Mouse (Mus musculus) stomach, embryonic 15.5 days (tissue): Measurements from ENCODE around the gene Kcnk7. TPM values are rescaled to one million over a fixed set of nuclear protein-coding genes. Genes with fewer than 3 reads are reported as not detected.
A peak's percentile ranks its signal among the peaks of the same experiment; 100 is the strongest.

Source experiments
- ATAC-seq: fragments of 200-750 bp; cut with Nextera tagmentation; 2 replicates; pipeline ENCODE4 v1.8.0; 2017; ENCODE audit warnings: low read depth, moderate number of reproducible peaks, moderate TSS enrichment; ENCODE audit not compliant: insufficient read depth, low FRiP score
- H3K27ac ChIP-seq: fragments of 300-500 bp; sonication (generic); 2 replicates; pipeline ENCODE4 v1.5.1; 2015; ENCODE audit warnings: mild to moderate bottlenecking, inconsistent platforms
- H3K27me3 ChIP-seq: fragments of 300-500 bp; sonication (generic); replicated peaks from 2 replicates; pipeline ENCODE4 v1.6.1; 2015; ENCODE audit warnings: inconsistent platforms
- H3K36me3 ChIP-seq: fragments of 300-500 bp; sonication (generic); 2 replicates; pipeline ENCODE4 v1.6.1; 2015; ENCODE audit warnings: inconsistent platforms
- H3K4me1 ChIP-seq: fragments of 300-500 bp; sonication (generic); 2 replicates; pipeline ENCODE4 v1.6.1; 2015; ENCODE audit warnings: inconsistent platforms
- H3K4me2 ChIP-seq: fragments of 300-500 bp; sonication (generic); 2 replicates; pipeline ENCODE4 v1.6.1; 2015; ENCODE audit warnings: mild to moderate bottlenecking, inconsistent platforms
- H3K4me3 ChIP-seq: fragments of 300-500 bp; sonication (generic); replicated peaks from 2 replicates; pipeline ENCODE4 v1.5.1; 2015; ENCODE audit warnings: inconsistent platforms
- H3K9ac ChIP-seq: fragments of 300-500 bp; sonication (generic); 2 replicates; pipeline ENCODE4 v1.6.1; 2015; ENCODE audit warnings: inconsistent platforms
- H3K9me3 ChIP-seq: fragments of 300-500 bp; sonication (generic); 2 replicates; pipeline ENCODE4 v1.6.1; 2016; ENCODE audit warnings: inconsistent platforms
- WGBS: fragments of 180-500 bp; shearing (Covaris S2); methylation state at CpG from one replicate; pipeline ENCODE4 v1.1.7; 2015; 5-methylcytosine and 5-hydroxymethylcytosine counted together
- microRNA-seq: library from miRNA; unstranded; fragments of <30 nt; microRNA quantifications from one replicate; pipeline ENCODE4, GENCODE M21; 2016
- polyA plus RNA-seq: library from polyadenylated mRNA; unstranded; fragments of >200 nt; fragmentation: Nextera tagmentation; extraction: Ambion mirVana; gene quantifications from 2 replicates; pipeline ENCODE4 v1.2.1, GENCODE M21; 2015

Kcnk7 gene
- polyA plus RNA-seq, 1 experiment from 2014 or later, result 1.3 TPM

DNA sequence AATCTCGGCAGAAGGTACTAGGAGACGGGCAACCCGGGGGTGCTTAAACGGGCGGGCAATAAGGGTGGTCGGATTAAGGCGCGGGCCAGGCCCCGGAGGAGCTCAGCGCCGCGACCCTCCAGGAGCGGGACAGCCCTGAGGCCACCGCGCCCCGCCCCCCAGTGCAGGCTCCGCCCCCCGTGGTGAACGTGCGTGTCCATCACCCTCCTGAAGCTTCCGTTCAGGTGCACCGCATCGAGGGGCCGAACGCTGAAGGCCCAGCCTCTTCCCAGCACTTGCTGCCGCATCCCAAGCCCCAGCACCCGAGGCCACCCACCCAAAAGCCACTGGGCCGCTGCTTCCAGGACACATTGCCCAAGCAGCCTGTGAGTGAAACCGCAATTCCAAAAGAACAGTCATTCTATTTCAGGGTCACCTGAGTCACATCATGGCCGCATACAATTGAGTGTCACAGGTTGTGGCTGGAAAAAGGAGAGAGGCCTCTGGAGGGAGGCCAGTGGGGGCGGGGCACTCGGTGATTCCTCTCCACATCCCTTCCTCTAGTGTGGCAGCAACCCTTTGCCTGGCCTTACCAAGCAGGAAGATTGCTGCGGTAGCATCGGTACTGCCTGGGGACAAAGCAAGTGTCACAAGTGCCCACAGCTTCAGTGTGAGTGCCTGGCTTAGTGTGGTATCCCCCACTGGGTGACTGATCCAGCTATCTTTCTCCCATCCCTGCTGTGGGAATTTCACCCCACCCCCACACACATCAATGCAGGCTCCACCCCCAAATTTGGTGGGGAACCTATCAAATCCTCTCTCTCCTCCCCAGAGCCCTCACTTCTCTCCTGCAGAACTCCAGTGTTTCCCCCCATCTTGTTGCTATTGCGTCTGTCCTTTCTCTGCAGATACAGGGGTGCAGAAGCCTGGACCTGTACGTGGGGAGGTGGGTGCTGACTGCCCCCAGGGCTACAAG, 41.9 kb downstream of the Kcnk7 start:
- WGBS, result 15% methylated on average over 33 of the region's 36 CpGs
- peak overlapping the region; percentile 10; the same call in 1 of the 2 replicates for H3K9ac ChIP-seq
- peaks cover 25% of the 10 kb centered on the region for H3K27me3 ChIP-seq
- H3K4me1 ChIP-seq, result peaks cover 34% of the 10 kb centered on the region
- H3K36me3 ChIP-seq, result no peaks in the 10 kb centered on the region
- no peaks in the 10 kb centered on the region for H3K9me3 ChIP-seq
- no peak overlapping the region for H3K27ac ChIP-seq
- ATAC-seq, result no peak
- peak overlapping the region; percentile 53 for H3K4me2 ChIP-seq
- peak overlapping the region; percentile 19 for H3K4me3 ChIP-seq

DNA sequence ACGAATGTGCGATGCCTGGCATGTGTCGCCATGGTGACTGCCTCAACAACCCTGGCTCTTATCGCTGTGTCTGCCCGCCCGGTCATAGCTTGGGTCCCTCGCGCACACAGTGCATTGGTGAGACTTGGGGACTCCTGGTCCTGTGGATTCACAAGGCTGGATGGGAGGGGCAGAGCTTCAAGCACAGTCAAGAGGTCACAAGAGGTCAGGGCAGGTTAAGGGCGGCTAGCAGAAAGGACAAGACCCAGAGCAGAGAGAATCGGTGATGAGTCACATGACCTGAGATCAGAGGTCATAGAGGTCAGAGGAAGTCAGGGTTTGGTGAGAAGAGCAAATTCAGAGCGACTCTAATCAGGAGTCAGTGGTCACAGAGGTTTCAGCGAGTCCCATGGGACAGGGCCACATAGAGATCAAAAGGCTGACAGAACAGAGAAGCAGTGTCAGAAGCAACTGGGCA, 42.8 kb downstream of the Kcnk7 start:
- Histone ChIP-seq H3K27me3 (peaks cover 34% of the 10 kb centered on the region), H3K4me3 (no peak overlapping the region), H3K9me3 (no peaks in the 10 kb centered on the region), H3K36me3 (no peaks in the 10 kb centered on the region), H3K4me2 (no peak overlapping the region), H3K4me1 (peaks cover 34% of the 10 kb centered on the region), H3K27ac (no peak overlapping the region), H3K9ac (no peak overlapping the region)
- ATAC-seq, result no peak
- 42% methylated on average over 12 of the region's 12 CpGs for WGBS

DNA sequence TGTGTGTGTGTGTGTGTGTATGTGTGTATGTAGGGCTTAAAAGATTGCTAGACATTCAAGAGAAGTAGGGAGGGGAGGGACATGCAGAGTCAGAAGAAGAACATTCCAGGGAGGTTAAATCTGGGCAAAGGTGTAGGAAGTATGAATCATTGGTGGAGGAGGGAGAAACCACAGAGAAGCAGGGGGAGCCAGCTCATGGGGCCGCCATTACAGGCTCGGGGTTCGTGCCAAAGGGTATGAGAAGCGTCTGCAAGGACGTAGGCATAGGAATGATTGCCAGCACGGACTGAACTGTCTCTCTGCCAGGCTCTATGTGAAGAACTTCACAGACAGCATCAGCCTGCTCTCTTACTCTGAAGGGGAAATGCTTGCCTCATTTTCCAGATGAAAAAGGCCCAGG, 45.3 kb downstream of the Kcnk7 start:
- no peak; the same call in 1 of the 2 replicates for ATAC-seq
- H3K4me1 ChIP-seq, result peaks cover 23% of the 10 kb centered on the region; the same call in 1 of the 2 replicates
- peaks cover 32% of the 10 kb centered on the region for H3K27me3 ChIP-seq

DNA sequence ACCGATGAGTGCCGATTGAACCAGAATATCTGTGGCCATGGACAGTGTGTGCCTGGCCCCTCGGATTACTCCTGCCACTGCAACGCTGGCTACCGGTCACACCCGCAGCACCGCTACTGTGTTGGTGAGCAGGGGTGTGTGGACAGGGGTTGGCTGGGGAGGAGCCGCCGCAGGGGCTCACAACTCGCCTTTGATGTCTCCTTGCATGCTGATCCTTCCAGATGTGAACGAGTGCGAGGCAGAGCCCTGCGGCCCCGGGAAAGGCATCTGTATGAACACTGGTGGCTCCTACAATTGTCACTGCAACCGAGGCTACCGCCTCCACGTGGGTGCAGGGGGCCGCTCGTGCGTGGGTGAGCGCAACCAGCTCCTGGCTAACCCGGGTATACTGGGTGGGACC, 46.8 kb downstream of the Kcnk7 start:
- Histone ChIP-seq H3K27ac (no peak overlapping the region), H3K27me3 (peaks cover 34% of the 10 kb centered on the region), H3K4me2 (no peak overlapping the region), H3K4me3 (no peak overlapping the region), H3K4me1 (peaks cover 14% of the 10 kb centered on the region; the same call in 1 of the 2 replicates), H3K9me3 (no peaks in the 10 kb centered on the region), H3K9ac (no peak overlapping the region), H3K36me3 (no peaks in the 10 kb centered on the region)
- 23% methylated on average over 22 of the region's 22 CpGs for WGBS
- ATAC-seq, result no peak

More for the DNA sequence above, 45.3 kb downstream of the Kcnk7 start:
- WGBS, result 78% methylated on average over 6 of the region's 6 CpGs
- Histone ChIP-seq H3K9ac (no peak overlapping the region), H3K4me3 (no peak overlapping the region), H3K9me3 (no peaks in the 10 kb centered on the region), H3K4me2 (no peak overlapping the region), H3K36me3 (no peaks in the 10 kb centered on the region), H3K27ac (no peak overlapping the region)

DNA sequence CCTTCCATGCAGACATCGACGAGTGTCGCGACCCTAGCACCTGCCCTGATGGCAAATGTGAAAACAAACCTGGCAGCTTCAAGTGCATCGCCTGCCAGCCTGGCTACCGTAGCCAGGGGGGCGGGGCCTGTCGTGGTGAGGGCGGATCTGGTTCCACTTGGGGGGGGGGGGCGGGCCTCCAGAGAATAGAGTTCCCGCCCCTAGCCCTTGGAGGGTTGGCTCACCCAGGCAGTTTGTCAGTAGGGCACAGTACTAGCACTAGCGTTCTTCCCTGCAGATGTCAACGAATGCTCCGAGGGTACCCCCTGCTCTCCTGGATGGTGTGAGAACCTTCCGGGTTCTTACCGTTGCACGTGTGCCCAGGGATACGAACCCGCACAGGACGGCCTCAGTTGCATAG, 47.6 kb downstream of the Kcnk7 start:
- Histone ChIP-seq H3K27ac (no peak overlapping the region), H3K4me3 (no peak overlapping the region), H3K4me1 (peaks cover 12% of the 10 kb centered on the region), H3K9ac (no peak overlapping the region), H3K36me3 (no peaks in the 10 kb centered on the region), H3K4me2 (no peak overlapping the region), H3K27me3 (peaks cover 33% of the 10 kb centered on the region), H3K9me3 (no peaks in the 10 kb centered on the region)
- no peak; the same call in 1 of the 2 replicates for ATAC-seq
- 17% methylated on average over 20 of the region's 20 CpGs for WGBS

DNA sequence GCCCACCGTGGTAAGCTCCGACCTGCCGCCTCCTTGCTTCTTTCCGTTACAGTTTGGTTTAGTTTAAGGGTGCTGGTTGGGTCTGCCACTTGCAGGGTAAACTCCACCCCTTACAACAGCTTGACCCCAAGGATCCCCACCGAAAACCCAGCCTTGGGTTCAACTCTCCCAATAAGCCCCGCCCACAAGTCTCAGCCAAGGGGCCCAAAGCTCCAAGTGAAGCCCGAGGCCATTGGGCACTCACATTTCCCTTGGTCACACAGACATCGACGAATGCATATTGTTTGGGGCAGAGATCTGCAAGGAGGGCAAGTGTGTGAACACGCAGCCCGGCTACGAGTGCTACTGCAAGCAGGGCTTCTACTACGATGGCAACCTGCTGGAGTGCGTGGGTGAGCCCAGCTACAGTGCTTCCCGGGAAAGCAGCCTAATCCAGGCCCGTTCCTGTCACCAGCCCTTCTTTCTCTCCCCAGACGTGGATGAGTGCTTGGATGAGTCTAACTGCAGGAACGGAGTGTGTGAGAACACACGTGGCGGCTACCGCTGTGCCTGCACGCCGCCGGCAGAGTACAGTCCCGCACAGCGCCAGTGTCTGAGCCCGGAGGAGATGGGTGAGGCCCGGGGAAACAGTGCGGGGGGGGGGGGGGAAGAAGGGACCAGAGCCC, 52.3 kb downstream of the Kcnk7 start:
- 0 out of 2 replicates have a peak overlapping the region, but pooled peaks have one; percentile 4 for H3K4me3 ChIP-seq
- peak overlapping the region; percentile 35 for H3K4me2 ChIP-seq
- H3K4me1 ChIP-seq, result peaks cover 15% of the 10 kb centered on the region
- peaks cover 40% of the 10 kb centered on the region for H3K36me3 ChIP-seq
- no peaks in the 10 kb centered on the region for H3K9me3 ChIP-seq
- 25% methylated on average over 27 of the region's 29 CpGs for WGBS
- H3K27ac ChIP-seq, result no peak overlapping the region
- peak; percentile 33; the same call in 1 of the 2 replicates for ATAC-seq
- no peak overlapping the region for H3K9ac ChIP-seq
- H3K27me3 ChIP-seq, result peaks cover 25% of the 10 kb centered on the region

Small RNA genes lying within 50 kb of the gene (microRNA-seq; reads per million reads assigned to microRNA genes)
- 0.58 reads per million for gene Mir6987

Other genes with a start within 250 kb of the Kcnk7 start
- gene Ccdc85b, start 246.5 kb upstream of the Kcnk7 start, polyA plus RNA-seq, result 11.8 and 11.9 TPM in 2 replicates
- gene Fibp, start 243.8 kb upstream of the Kcnk7 start, polyA plus RNA-seq, result 99.4 and 99.7 TPM in 2 replicates
- gene Ctsw, start 235.9 kb upstream of the Kcnk7 start, polyA plus RNA-seq, result 1.3 and 2.3 TPM in 2 replicates
- gene Efemp2, start 230.4 kb upstream of the Kcnk7 start, polyA plus RNA-seq, result 145 and 152 TPM in 2 replicates
- 35.6 and 36.3 TPM in 2 replicates for gene Mus81, start 216.0 kb upstream of the Kcnk7 start, polyA plus RNA-seq
- 2,358 and 2,394 TPM in 2 replicates for gene Cfl1, start 213.9 kb upstream of the Kcnk7 start, polyA plus RNA-seq
- gene 1700020D05Rik, start 200.6 kb upstream of the Kcnk7 start, polyA plus RNA-seq, result not detected in 2 replicates
- gene Snx32, start 193.8 kb upstream of the Kcnk7 start, polyA plus RNA-seq, result 8.8 and 11.1 TPM in 2 replicates
- 14.6 and 17.8 TPM in 2 replicates for gene Ovol1, start 143.7 kb upstream of the Kcnk7 start, polyA plus RNA-seq
- gene Ap5b1, start 136.3 kb upstream of the Kcnk7 start, polyA plus RNA-seq, result 7.1 and 8.3 TPM in 2 replicates
- gene Rnaseh2c, start 102.5 kb upstream of the Kcnk7 start, polyA plus RNA-seq, result 124 and 144 TPM in 2 replicates
- 42.2 and 49.1 TPM in 2 replicates for gene Kat5, start 94.1 kb upstream of the Kcnk7 start, polyA plus RNA-seq
- 43.5 and 46.0 TPM in 2 replicates for gene Rela, start 66.9 kb upstream of the Kcnk7 start, polyA plus RNA-seq
- gene Sipa1, start 40.7 kb upstream of the Kcnk7 start, polyA plus RNA-seq, result 28.7 and 28.8 TPM in 2 replicates
- gene Map3k11, start 15.6 kb upstream of the Kcnk7 start, polyA plus RNA-seq, result 27.7 and 32.3 TPM in 2 replicates
- gene Pcnx3, start 15.5 kb upstream of the Kcnk7 start, polyA plus RNA-seq, result 17.7 and 19.3 TPM in 2 replicates
- gene Ehbp1l1, start 21.9 kb downstream of the Kcnk7 start, polyA plus RNA-seq, result 45.0 and 50.0 TPM in 2 replicates
- gene Fam89b, start 25.3 kb downstream of the Kcnk7 start, polyA plus RNA-seq, result 76.4 and 81.5 TPM in 2 replicates
- gene Ltbp3, start 36.5 kb downstream of the Kcnk7 start, polyA plus RNA-seq, result 27.1 and 30.6 TPM in 2 replicates
- gene Scyl1, start 67.1 kb downstream of the Kcnk7 start, polyA plus RNA-seq, result 63.6 and 68.9 TPM in 2 replicates
- 25.3 and 27.7 TPM in 2 replicates for gene Frmd8, start 170.9 kb downstream of the Kcnk7 start, polyA plus RNA-seq
- 5.5 TPM in 2 replicates for gene Slc25a45, start 173.4 kb downstream of the Kcnk7 start, polyA plus RNA-seq
- 2.3 and 2.4 TPM in 2 replicates for gene Tigd3, start 189.8 kb downstream of the Kcnk7 start, polyA plus RNA-seq
- 98.7 and 118 TPM in 2 replicates for gene Dpf2, start 208.6 kb downstream of the Kcnk7 start, polyA plus RNA-seq
- gene Cdc42ep2, start 220.4 kb downstream of the Kcnk7 start, polyA plus RNA-seq, result 9.6 and 11.0 TPM in 2 replicates